Mouse (Mus musculus) liver, embryonic 14.5 days (tissue): ENCODE measurements around the gene Plekhg3. TPM values are rescaled to one million over a fixed set of nuclear protein-coding genes. Genes with fewer than 3 reads are reported as not detected.

ENCODE experiments used
- ATAC-seq: fragments of 200-750 bp; cut with Nextera tagmentation; 2 replicates; pipeline ENCODE4 v1.8.0; 2017; ENCODE audit warnings: moderate number of reproducible peaks, mild to moderate bottlenecking, moderate library complexity; ENCODE audit not compliant: insufficient read depth
- DNase-seq, 3 experiments: peaks; one replicate each; pipeline ENCODE4 v3.0.0-alpha.2; 2012 to 2013; ENCODE audit warnings: low read depth in 3 of 3, low spot score in 3 of 3
- H3K27ac ChIP-seq: fragments of 300-500 bp; sonication (generic); 2 replicates; pipeline ENCODE4 v1.5.1; 2014; ENCODE audit warnings: moderate library complexity, mild to moderate bottlenecking, control low read depth, inconsistent platforms
- H3K27me3 ChIP-seq: fragments of 300-500 bp; sonication (generic); 2 replicates; pipeline ENCODE4 v1.6.1; 2014; ENCODE audit warnings: mild to moderate bottlenecking, low read length, moderate library complexity; ENCODE audit not compliant: control insufficient read depth, insufficient read depth
- H3K36me3 ChIP-seq: fragments of 300-500 bp; sonication (generic); replicated peaks from 2 replicates; pipeline ENCODE4 v1.6.1; 2014; ENCODE audit warnings: low read depth; ENCODE audit not compliant: control insufficient read depth, insufficient read depth
- H3K4me1 ChIP-seq, 2 experiments: fragments of 200-500 bp in 1 of 2; fragments of 300-500 bp in 1 of 2; sonication (generic) in 1 of 2; replicated peaks; 2 replicates each; pipeline ENCODE4 v1.6.1; 2012 to 2014; ENCODE audit warnings: antibody characterized with exemption in 1 of 2, inconsistent platforms in 1 of 2, low read length in 1 of 2; ENCODE audit not compliant: control insufficient read depth in 2 of 2, insufficient read depth in 2 of 2
- H3K4me2 ChIP-seq: fragments of 300-500 bp; sonication (generic); 2 replicates; pipeline ENCODE4 v1.6.1; 2014; ENCODE audit warnings: low read depth, mild to moderate bottlenecking, control low read depth, moderate library complexity
- H3K4me3 ChIP-seq, 2 experiments: fragments of 200-500 bp in 1 of 2; fragments of 300-500 bp in 1 of 2; sonication (generic) in 1 of 2; 2 replicates each; pipeline ENCODE4 v1.5.1; 2012 to 2014; ENCODE audit warnings: low read depth in 2 of 2, low read length in 2 of 2, mild to moderate bottlenecking in 2 of 2, control low read depth in 1 of 2, inconsistent platforms in 1 of 2, moderate library complexity in 1 of 2; ENCODE audit not compliant: insufficient read depth in 1 of 2
- H3K9ac ChIP-seq: fragments of 300-500 bp; sonication (generic); replicated peaks from 2 replicates; pipeline ENCODE4 v1.6.1; 2014; ENCODE audit warnings: mild to moderate bottlenecking, control low read depth, moderate library complexity
- H3K9me3 ChIP-seq: fragments of 300-500 bp; sonication (generic); 2 replicates; pipeline ENCODE4 v1.6.1; 2016; ENCODE audit warnings: low read length, mixed read lengths; ENCODE audit not compliant: control insufficient read depth
- CTCF ChIP-seq: IDR thresholded peaks from 2 replicates; pipeline ENCODE4 v1.5.1; 2016; ENCODE audit warnings: antibody characterized with exemption, low read depth, control low read depth
- EP300 ChIP-seq: IDR thresholded peaks from 2 replicates; pipeline ENCODE4 v1.6.1; 2016; ENCODE audit warnings: antibody characterized with exemption, low read depth
- WGBS: fragments of 180-500 bp; shearing (Covaris S2); extraction: QIAGEN DNeasy Blood & Tissue Kit; methylation state at CpG from one replicate; pipeline ENCODE4 v1.1.7; 2014; ENCODE audit not compliant: insufficient replicate concordance; 5-methylcytosine and 5-hydroxymethylcytosine counted together
- polyA plus RNA-seq, 2 experiments: library from polyadenylated mRNA; depleted of rRNA in 1 of 2; stranded (reverse) in 1 of 2; unstranded in 1 of 2; fragments of >200 nt; fragmentation: Nextera tagmentation in 1 of 2; extraction: Ambion mirVana in 1 of 2; gene quantifications; 2 replicates each; pipeline versions ENCODE4 v1.2.1 to v1.2.3; 2012 to 2014

The Plekhg3 gene
- polyA plus RNA-seq, 2 experiments: 1.4 to 5.0 TPM

DNA sequence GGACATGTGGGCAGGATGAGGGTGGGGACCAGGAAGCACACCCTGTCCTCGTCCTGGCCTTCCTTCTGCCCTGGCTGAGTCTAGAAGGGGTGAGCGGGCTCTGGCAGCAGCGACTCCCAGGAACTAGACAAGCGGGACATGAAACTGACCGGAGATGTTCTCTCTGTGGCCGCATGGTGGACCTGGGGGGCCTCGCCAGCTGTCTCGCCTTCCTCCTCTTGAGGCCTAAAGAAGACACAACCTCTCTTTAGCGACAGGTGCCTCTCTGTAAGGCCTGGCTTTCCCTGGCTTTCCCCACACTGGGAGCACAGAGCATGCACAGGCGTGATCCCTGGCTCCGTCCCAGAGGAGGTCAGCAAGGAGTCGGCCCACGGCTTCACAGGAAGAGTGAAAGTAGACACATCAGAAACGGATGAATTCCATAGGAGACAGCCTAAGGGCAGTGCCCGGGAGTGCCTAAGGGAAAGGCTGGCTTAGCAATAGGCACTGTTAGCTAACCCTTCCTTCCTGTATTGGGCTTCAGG lies 66.9 kb downstream of the Plekhg3 start:
- Histone ChIP-seq H3K9me3 (no peaks in the 10 kb centered on the region), H3K4me3 (no peak overlapping the region), H3K4me2 (no peak overlapping the region), H3K36me3 (peaks cover 76% of the 10 kb centered on the region), H3K27ac (no peak overlapping the region), H3K4me1 (peaks cover 22 to 28% of the 10 kb centered on the region in 2 experiments), H3K27me3 (no peaks in the 10 kb centered on the region), H3K9ac (no peak overlapping the region)
- DNase-seq: no peak
- TF ChIP-seq CTCF: no peak
- TF ChIP-seq EP300: no peak
- no peak for ATAC-seq
- 79% methylated on average over 15 of the region's 15 CpGs for WGBS

DNA sequence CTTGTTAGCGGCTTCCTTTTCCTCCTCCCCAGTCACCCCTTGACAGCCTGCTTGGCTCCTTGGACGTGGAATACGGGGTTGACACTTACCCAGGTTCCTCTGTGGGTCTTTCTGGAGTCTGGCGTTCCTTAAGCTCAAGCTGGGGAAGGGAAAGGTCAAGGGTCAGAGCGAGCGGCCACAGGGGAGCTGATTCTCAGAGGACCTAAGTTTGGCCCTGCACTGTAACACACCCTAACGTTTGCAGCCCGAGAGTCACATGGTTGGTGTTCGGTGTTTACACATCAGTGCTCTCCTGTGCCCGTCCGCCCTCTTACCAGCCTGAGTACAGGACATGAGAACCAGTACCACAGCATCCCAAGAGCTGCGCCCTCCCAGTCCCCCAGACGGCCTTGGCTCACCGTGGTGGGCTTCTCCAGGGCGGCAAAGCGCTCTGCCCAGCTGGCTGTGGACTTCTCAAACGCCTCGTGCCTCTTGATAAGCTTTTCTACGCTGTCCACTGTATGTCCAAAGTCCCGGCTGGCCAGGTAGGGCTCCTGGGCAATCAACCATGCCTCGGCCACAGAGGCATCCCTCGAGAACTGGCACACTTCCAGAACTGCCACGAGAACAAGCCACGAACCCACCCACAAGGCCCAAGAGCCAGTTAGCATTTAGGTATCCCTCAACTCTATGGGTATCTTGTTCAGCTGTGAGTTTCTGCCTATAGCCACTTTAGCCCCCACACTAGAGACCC lies 67.7 kb downstream of the Plekhg3 start:
- whole genome bisulfite sequencing: 80% methylated on average over 24 of the region's 24 CpGs
- ATAC-seq (no peak), DNase-seq (no peak)
- Histone ChIP-seq H3K4me1 (peaks cover 19 to 23% of the 10 kb centered on the region in 2 experiments), H3K27ac (no peak overlapping the region), H3K9me3 (no peaks in the 10 kb centered on the region), H3K4me3 (no peak overlapping the region), H3K4me2 (no peak overlapping the region), H3K36me3 (peaks cover 83% of the 10 kb centered on the region), H3K9ac (no peak overlapping the region), H3K27me3 (no peaks in the 10 kb centered on the region)
- TF ChIP-seq CTCF (no peak), EP300 (no peak)

DNA sequence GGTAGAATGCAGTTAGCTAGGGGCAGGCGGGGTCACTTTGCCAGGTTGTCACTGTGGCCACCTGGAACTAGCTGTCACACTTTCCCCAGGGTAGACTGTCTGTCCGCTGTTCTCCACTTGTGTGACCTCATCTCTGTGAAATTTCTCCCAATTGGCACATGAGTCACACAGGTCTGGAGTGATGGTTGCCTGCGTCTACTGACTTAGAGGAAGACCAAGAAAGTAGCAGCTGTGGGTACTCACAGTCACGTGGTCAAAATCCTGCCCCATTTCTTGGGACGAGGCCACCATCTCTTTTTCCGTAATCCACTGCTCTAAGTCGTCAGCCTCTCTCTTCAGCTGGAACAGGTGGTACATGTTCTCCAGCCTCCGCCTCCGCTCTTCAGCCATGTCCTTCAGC lies 73.1 kb downstream of the Plekhg3 start:
- ATAC-seq (no peak), DNase-seq (no peak)
- no peak overlapping the region for H3K4me2 ChIP-seq
- no peak overlapping the region for H3K9ac ChIP-seq
- 88% methylated on average over 9 of the region's 9 CpGs for WGBS
- no peaks in the 10 kb centered on the region for H3K27me3 ChIP-seq
- no peaks in the 10 kb centered on the region for H3K9me3 ChIP-seq
- no peak for TF ChIP-seq CTCF
- TF ChIP-seq EP300: no peak
- H3K36me3 ChIP-seq: peaks cover 99% of the 10 kb centered on the region
- no peaks in the 10 kb centered on the region for H3K4me1 ChIP-seq
- no peak overlapping the region for H3K4me3 ChIP-seq
- H3K27ac ChIP-seq: no peak overlapping the region

DNA sequence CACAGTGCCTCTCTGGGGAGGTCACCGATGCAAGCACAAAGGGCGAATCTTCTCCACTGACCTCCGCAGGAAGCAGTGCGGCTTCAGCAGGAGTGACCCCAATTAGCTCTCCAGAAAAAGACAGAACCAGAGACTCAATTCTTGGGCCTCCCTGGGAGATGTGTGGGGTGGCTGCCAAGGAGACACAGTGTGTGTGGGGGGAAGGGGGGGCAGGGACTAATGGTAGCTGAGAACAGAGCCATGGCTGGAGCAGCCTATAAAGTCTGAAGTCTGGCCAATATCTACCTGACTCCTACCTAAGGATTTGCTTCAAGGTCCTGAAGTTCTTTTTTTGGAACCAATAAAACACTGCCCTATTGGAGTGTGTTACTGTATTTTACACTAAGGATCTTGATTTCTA lies 73.9 kb downstream of the Plekhg3 start:
- TF ChIP-seq EP300 (no peak), CTCF (no peak)
- ATAC-seq (no peak), DNase-seq (no peak)
- WGBS: 93% methylated on average over 4 of the region's 4 CpGs
- H3K36me3 ChIP-seq: peaks cover 99% of the 10 kb centered on the region
- H3K27ac ChIP-seq: no peak overlapping the region
- no peak overlapping the region for H3K4me3 ChIP-seq
- no peak overlapping the region for H3K9ac ChIP-seq
- H3K27me3 ChIP-seq: no peaks in the 10 kb centered on the region
- H3K9me3 ChIP-seq: no peaks in the 10 kb centered on the region
- H3K4me1 ChIP-seq: no peaks in the 10 kb centered on the region
- H3K4me2 ChIP-seq: no peak overlapping the region

DNA sequence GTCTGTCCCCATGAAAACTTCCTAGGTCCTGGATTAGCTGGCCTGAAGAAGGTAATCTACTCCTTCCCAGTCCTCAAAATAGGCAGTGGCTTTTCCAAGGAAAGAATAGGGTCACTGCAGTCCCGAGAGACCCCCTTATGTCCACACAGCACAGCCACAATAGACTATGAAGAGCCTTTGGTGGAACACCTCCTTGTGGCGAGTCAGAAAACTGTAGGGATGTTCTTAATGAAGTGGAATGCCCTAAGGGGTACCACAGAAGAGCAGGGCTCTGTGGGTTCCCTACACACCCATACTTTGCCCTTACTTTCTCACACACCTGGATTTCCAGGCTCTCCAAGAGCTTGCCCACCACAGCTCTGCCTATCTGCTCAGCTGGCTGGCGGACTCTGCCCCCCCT lies 75.1 kb downstream of the Plekhg3 start:
- ATAC-seq: no peak

More for the DNA sequence above, 75.1 kb downstream of the Plekhg3 start:
- Histone ChIP-seq H3K9me3 (no peaks in the 10 kb centered on the region), H3K4me2 (no peak overlapping the region), H3K36me3 (peaks cover 99% of the 10 kb centered on the region), H3K4me3 (no peak overlapping the region), H3K27ac (no peak overlapping the region), H3K4me1 (no peaks in the 10 kb centered on the region), H3K9ac (no peak overlapping the region), H3K27me3 (no peaks in the 10 kb centered on the region)
- 0 out of 2 replicates have a peak, but pooled peaks have one; percentile 12 for TF ChIP-seq CTCF
- no peak for TF ChIP-seq EP300
- no peak for DNase-seq
- WGBS: 70% methylated on average over 3 of the region's 3 CpGs
